Mouse (Mus musculus) midbrain, postnatal 0 days (tissue): ENCODE data around the gene Gm11758. TPM values are rescaled to one million over a fixed set of nuclear protein-coding genes. Genes with fewer than 3 reads are reported as not detected.
"Not testable (repeated sequence)": the region's sequence is repeated elsewhere in the genome, so short reads cannot be mapped to it uniquely, and the experiment has no call there.

Experiments used
- ATAC-seq: fragments of 200-750 bp; cut with Nextera tagmentation; 2 replicates; pipeline ENCODE4 v1.8.0; 2017; ENCODE audit warnings: moderate number of reproducible peaks, mild to moderate bottlenecking, moderate TSS enrichment, moderate library complexity; ENCODE audit not compliant: low FRiP score
- DNase-seq: peaks from one replicate; pipeline ENCODE4 v3.0.0-alpha.2; 2015; ENCODE audit warnings: low spot score
- H3K27ac ChIP-seq: fragments of 300-500 bp; sonication (generic); 2 replicates; pipeline ENCODE4 v1.5.1; 2014; ENCODE audit warnings: low read depth, mild to moderate bottlenecking, low read length, mixed read lengths
- H3K27me3 ChIP-seq: fragments of 300-500 bp; sonication (generic); 2 replicates; pipeline ENCODE4 v1.6.1; 2014; ENCODE audit warnings: low read length, control low read depth, mixed read lengths; ENCODE audit not compliant: insufficient read depth
- H3K36me3 ChIP-seq: fragments of 300-500 bp; sonication (generic); 2 replicates; pipeline ENCODE4 v1.6.1; 2014; ENCODE audit warnings: low read length, control low read depth, mixed read lengths; ENCODE audit not compliant: insufficient read depth
- H3K4me1 ChIP-seq: fragments of 300-500 bp; sonication (generic); 2 replicates; pipeline ENCODE4 v1.6.1; 2014; ENCODE audit warnings: mild to moderate bottlenecking, control low read depth, antibody characterized with exemption, low read length, mixed read lengths; ENCODE audit not compliant: insufficient read depth
- H3K4me2 ChIP-seq: fragments of 300-500 bp; sonication (generic); 2 replicates; pipeline ENCODE4 v1.6.1; 2014; ENCODE audit warnings: low read depth, mild to moderate bottlenecking, low read length, mixed read lengths; ENCODE audit not compliant: poor library complexity, severe bottlenecking
- H3K4me3 ChIP-seq: fragments of 300-500 bp; sonication (generic); 2 replicates; pipeline ENCODE4 v1.5.1; 2014; ENCODE audit warnings: low read depth, mild to moderate bottlenecking, low read length, moderate library complexity
- H3K9ac ChIP-seq: fragments of 300-500 bp; sonication (generic); replicated peaks from 2 replicates; pipeline ENCODE4 v1.6.1; 2014; ENCODE audit warnings: mild to moderate bottlenecking, low read length, moderate library complexity, mixed read lengths; ENCODE audit not compliant: poor library complexity, severe bottlenecking
- H3K9me3 ChIP-seq: fragments of 300-500 bp; sonication (generic); 2 replicates; pipeline ENCODE4 v1.6.1; 2016; ENCODE audit warnings: low read length, control low read depth
- CTCF ChIP-seq: IDR thresholded peaks from 2 replicates; pipeline ENCODE4 v1.5.1; 2016; ENCODE audit warnings: antibody characterized with exemption, mild to moderate bottlenecking
- WGBS: fragments of 180-500 bp; shearing (Covaris S2); extraction: QIAGEN DNeasy Blood & Tissue Kit; methylation state at CpG from one replicate; pipeline ENCODE4 v1.1.7; 2014; 5-methylcytosine and 5-hydroxymethylcytosine counted together
- polyA plus RNA-seq: library from polyadenylated mRNA; unstranded; fragments of >200 nt; fragmentation: Nextera tagmentation; extraction: Ambion mirVana; gene quantifications from 2 replicates; pipeline ENCODE4 v1.2.1, GENCODE M21; 2015
- total RNA-seq: library from RNA; depleted of rRNA; stranded (reverse); fragments of >200 nt; gene quantifications from 2 replicates; pipeline ENCODE4 v1.2.3, GENCODE M21; 2014; rRNA removed

Gene Gm11758
- total RNA-seq (not detected in 2 replicates), polyA plus RNA-seq (not detected in 2 replicates)

GRCm38 (mm10) chr4:73876166-73876565 lies at the start of gene Gm11758:
Gene Gm11758 (minus strand): TSS chr4:73876266.
- WGBS: no CpG with 5 or more reads among the region's 4 CpGs
- not testable (repeated sequence) for H3K4me2 ChIP-seq, DNase-seq, H3K27me3 ChIP-seq, ATAC-seq, H3K4me3 ChIP-seq, H3K27ac ChIP-seq, H3K4me1 ChIP-seq, H3K36me3 ChIP-seq, H3K9me3 ChIP-seq, H3K9ac ChIP-seq

GRCm38 (mm10) chr4:73920660-73921059 lies 44.6 kb upstream of the Gm11758 start, which contains the start of gene Gm11756:
Gene Gm11756 (minus strand): TSS chr4:73920760.
- not testable (repeated sequence) for H3K9ac ChIP-seq, ATAC-seq, H3K27me3 ChIP-seq, H3K4me2 ChIP-seq, H3K4me3 ChIP-seq, H3K9me3 ChIP-seq, H3K27ac ChIP-seq, H3K4me1 ChIP-seq, DNase-seq, H3K36me3 ChIP-seq
- 87% methylated on average over 6 of the region's 6 CpGs for WGBS

DNA sequence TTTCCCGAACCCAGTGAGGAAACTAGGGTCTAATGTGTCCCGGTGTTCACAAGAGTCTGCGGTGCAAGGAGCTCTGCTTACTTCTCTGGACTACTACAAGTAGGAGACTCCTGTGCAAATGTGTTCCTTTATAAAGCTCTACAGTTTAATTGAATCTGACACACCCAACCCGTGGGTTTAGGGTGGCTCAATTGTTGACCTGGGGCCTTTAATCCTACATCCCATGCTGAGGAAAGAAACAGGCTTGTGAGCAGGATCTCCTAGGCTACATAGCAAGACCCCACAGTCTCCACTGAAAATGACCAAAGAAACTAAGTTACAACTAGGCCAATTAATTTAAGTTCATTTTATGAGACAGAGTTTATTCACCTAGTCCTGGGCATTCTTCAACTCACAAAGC lies 29.8 kb upstream of the Gm11758 start, which contains the start of gene Gm13871:
Gene Gm13871 (minus strand): TSS at position 101 of the 400 bp plus-strand sequence.
- not testable (repeated sequence) for H3K4me1 ChIP-seq, H3K27ac ChIP-seq, ATAC-seq, H3K4me2 ChIP-seq, H3K36me3 ChIP-seq, H3K4me3 ChIP-seq, H3K9me3 ChIP-seq, DNase-seq, H3K9ac ChIP-seq, H3K27me3 ChIP-seq
- WGBS: no CpG with 5 or more reads among the region's 4 CpGs

DNA sequence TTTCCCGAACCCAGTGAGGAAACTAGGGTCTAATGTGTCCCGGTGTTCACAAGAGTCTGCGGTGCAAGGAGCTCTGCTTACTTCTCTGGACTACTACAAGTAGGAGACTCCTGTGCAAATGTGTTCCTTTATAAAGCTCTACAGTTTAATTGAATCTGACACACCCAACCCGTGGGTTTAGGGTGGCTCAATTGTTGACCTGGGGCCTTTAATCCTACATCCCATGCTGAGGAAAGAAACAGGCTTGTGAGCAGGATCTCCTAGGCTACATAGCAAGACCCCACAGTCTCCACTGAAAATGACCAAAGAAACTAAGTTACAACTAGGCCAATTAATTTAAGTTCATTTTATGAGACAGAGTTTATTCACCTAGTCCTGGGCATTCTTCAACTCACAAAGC lies 14.9 kb upstream of the Gm11758 start, which contains the start of gene Gm11757:
Gene Gm11757 (minus strand): TSS at position 101 of the 400 bp plus-strand sequence.
- H3K27me3 ChIP-seq, H3K4me2 ChIP-seq, H3K9ac ChIP-seq, H3K36me3 ChIP-seq, ATAC-seq, H3K4me3 ChIP-seq, H3K4me1 ChIP-seq, H3K27ac ChIP-seq, H3K9me3 ChIP-seq, DNase-seq: not testable (repeated sequence)
- no CpG with 5 or more reads among the region's 4 CpGs for WGBS

- H3K36me3 ChIP-seq: no peaks in the 10 kb centered on the region
- H3K9ac ChIP-seq: no peak overlapping the region
- ATAC-seq (no peak), DNase-seq (no peak)
- no peaks in the 10 kb centered on the region for H3K27me3 ChIP-seq
- TF ChIP-seq CTCF: no peak
- no peak overlapping the region for H3K27ac ChIP-seq
- no peak overlapping the region for H3K4me3 ChIP-seq
- H3K4me1 ChIP-seq: no peaks in the 10 kb centered on the region
- no peak overlapping the region for H3K4me2 ChIP-seq
- H3K9me3 ChIP-seq: no peaks in the 10 kb centered on the region
- WGBS: 87% methylated on average over 3 of the region's 3 CpGs
Measured at GRCm38 (mm10) chr4:73826587-73826986, 49.5 kb downstream of the Gm11758 start.

Other genes starting within 250 kb of the Gm11758 start
- gene Gm11236, start 238.1 kb downstream of the Gm11758 start, total RNA-seq: not detected in 2 replicates
- not detected in 2 replicates for gene Gm11236, start 238.1 kb downstream of the Gm11758 start, polyA plus RNA-seq
- gene Gm11239, start 207.9 kb downstream of the Gm11758 start, total RNA-seq: not detected in 2 replicates
- gene Gm11239, start 207.9 kb downstream of the Gm11758 start, polyA plus RNA-seq: not detected in 2 replicates
- not detected in 2 replicates for gene Gm428, start 192.8 kb downstream of the Gm11758 start, total RNA-seq
- not detected in 2 replicates for gene Gm428, start 192.8 kb downstream of the Gm11758 start, polyA plus RNA-seq
- gene Rasef, start 85.3 kb downstream of the Gm11758 start, total RNA-seq: 0.16 and 0.90 TPM in 2 replicates
- 0.43 and 0.65 TPM in 2 replicates for gene Rasef, start 85.3 kb downstream of the Gm11758 start, polyA plus RNA-seq
- gene Gm11757, start 14.8 kb upstream of the Gm11758 start, total RNA-seq: not detected in 2 replicates
- not detected in 2 replicates for gene Gm11757, start 14.8 kb upstream of the Gm11758 start, polyA plus RNA-seq
- not detected in 2 replicates for gene Gm13871, start 29.7 kb upstream of the Gm11758 start, total RNA-seq
- not detected in 2 replicates for gene Gm13871, start 29.7 kb upstream of the Gm11758 start, polyA plus RNA-seq
- not detected in 2 replicates for gene Gm11756, start 44.5 kb upstream of the Gm11758 start, total RNA-seq
- not detected in 2 replicates for gene Gm11756, start 44.5 kb upstream of the Gm11758 start, polyA plus RNA-seq
- not detected in 2 replicates for gene 2310002L09Rik, start 74.6 kb upstream of the Gm11758 start, total RNA-seq
- not detected in 2 replicates for gene 2310002L09Rik, start 74.6 kb upstream of the Gm11758 start, polyA plus RNA-seq
- gene Frmd3, start 137.2 kb upstream of the Gm11758 start, total RNA-seq: 21.8 and 27.8 TPM in 2 replicates
- 24.1 and 27.6 TPM in 2 replicates for gene Frmd3, start 137.2 kb upstream of the Gm11758 start, polyA plus RNA-seq